Mouse (Mus musculus): Measurements from ENCODE around the gene 1700122O11Rik. TPM values are rescaled to one million over a fixed set of nuclear protein-coding genes. Genes with fewer than 3 reads are reported as not detected.

1700122O11Rik gene
- not detected in 2 replicates for polyA plus RNA-seq (2015; fragmentation: Nextera tagmentation; extraction: Ambion mirVana)

DNA sequence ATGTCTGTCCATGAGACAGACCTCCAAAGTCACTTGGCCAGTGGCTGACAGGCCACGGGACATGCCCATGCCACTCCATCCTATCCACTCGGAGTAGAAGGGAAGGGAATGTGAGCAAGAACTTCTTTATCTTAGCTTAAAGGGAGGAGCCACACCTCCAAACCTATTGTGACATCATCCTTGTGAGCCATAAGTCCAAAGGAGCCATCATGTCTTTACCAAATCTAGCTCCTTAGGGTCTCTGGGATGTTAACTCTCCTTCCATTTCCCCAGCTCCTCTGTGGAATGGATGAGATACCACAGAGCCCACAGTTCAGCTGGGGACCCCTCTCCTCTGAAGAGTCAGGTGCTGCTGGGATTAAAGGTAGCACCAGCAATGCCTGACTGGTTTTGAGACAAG, at the start of gene 1700122O11Rik:
TSS of gene 1700122O11Rik (minus strand) at position 101 of the 400 bp plus-strand sequence.
- no peak within 1 kb of the TSS for H3K4me2 ChIP-seq (replicated peaks)
- 86% methylated on average over 2 of the region's 2 CpGs for WGBS

DNA sequence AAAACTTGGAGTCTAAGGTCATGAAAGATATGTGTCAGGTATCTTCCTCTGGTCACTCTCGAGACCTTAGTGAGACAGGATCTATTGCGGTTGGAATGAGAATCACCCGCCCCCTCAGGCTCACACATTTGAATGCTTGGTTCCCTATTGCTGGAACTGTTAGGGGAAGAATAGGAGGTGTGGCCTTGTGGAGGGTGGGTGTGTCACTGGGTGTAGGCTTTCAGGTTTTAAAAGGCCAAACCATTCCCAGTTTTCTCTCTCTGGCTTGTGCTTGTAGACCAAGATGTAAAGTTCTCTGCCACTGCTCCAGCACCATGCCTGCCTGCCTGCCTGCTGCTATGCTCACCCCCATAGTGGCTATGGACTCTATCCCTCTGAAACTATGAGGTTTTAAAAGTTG, 42.5 kb upstream of the 1700122O11Rik start:
- 53% methylated on average over 3 of the region's 3 CpGs for WGBS
- H3K4me1 ChIP-seq = no peaks in the 10 kb centered on the region
- no peak overlapping the region for H3K27ac ChIP-seq
- H3K4me3 ChIP-seq = no peak overlapping the region
- H3K36me3 ChIP-seq = no peaks in the 10 kb centered on the region
- H3K27me3 ChIP-seq = no peaks in the 10 kb centered on the region
- no peak overlapping the region for H3K4me2 ChIP-seq (replicated peaks)
- ATAC-seq (ENCODE audit: low FRiP score, low read depth) = no peak
- H3K9me3 ChIP-seq = no peaks in the 10 kb centered on the region
- H3K9ac ChIP-seq = no peak overlapping the region

More for the DNA sequence above, at the start of gene 1700122O11Rik:
- H3K9ac ChIP-seq = no peak within 1 kb of the TSS
- no peak within 1 kb of the TSS for H3K4me3 ChIP-seq
- no peak for ATAC-seq (ENCODE audit: low FRiP score, low read depth)
- H3K36me3 ChIP-seq = no peaks in the 10 kb centered on the region
- H3K27ac ChIP-seq = peak within 1 kb of the TSS; percentile 84
- H3K9me3 ChIP-seq = no peaks in the 10 kb centered on the region
- H3K4me1 ChIP-seq = peaks cover 49% of the 10 kb centered on the region
- H3K27me3 ChIP-seq = peaks cover 10% of the 10 kb centered on the region; the same call in 1 of the 2 replicates

DNA sequence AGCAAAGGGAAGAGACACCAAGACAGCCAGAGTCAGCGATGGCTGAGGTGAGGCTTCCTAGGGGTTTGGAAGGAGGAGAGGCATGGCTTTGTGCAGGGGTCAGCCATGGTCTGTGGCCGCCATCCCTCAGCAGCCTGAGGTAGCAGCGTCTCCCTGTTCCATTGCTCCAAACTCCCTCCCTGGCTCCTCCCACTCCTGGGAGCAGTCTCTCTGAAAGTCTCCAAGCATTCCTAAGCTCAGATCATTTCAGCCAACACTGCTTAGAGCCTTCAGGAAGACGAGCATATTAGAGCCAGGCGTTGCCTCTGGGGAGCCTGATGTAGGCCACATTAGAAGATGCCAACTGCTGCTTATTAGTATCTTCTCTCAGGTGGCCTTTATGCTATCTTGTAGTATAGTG, 29.6 kb upstream of the 1700122O11Rik start:
- no peak for ATAC-seq (ENCODE audit: low FRiP score, low read depth)
- Histone ChIP-seq H3K36me3 (no peaks in the 10 kb centered on the region), H3K4me2 (replicated peaks) (no peak overlapping the region), H3K4me3 (no peak overlapping the region), H3K27me3 (no peaks in the 10 kb centered on the region), H3K27ac (peak overlapping the region; percentile 33; the same call in 1 of the 2 replicates), H3K4me1 (peaks cover 59% of the 10 kb centered on the region), H3K9me3 (peaks cover 6% of the 10 kb centered on the region; the same call in 1 of the 2 replicates), H3K9ac (no peak overlapping the region)
- 25% methylated on average over 5 of the region's 5 CpGs for WGBS

DNA sequence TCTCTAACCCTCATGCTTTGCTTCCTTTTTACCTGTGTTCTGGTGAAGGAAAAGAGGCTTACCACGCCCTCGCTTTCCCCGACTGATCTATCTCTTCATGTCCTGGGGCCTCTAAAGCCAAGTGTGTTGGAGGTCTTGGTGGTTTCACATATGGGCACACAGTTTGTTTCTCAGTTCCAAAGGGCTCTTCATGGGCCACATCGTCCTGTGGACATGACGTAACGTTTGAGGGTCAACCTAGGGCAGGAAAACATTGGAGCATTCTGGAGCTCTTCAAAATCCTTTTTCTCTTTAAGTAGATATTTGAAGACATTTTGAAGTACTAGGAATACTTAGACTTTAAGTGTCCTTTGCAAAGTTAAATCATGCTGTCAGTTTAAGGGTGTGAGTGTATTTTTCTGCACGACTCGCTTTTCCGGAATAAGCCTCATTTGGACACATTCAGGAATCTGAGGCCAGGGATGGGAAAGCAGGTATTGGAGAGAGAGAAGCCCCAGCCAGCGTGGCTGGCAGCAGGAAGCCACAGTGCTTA, 29.1 kb upstream of the 1700122O11Rik start:
- ATAC-seq (ENCODE audit: low FRiP score, low read depth) = no peak
- peaks cover 6% of the 10 kb centered on the region; the same call in 1 of the 2 replicates for H3K9me3 ChIP-seq
- peaks cover 59% of the 10 kb centered on the region for H3K4me1 ChIP-seq
- no peak overlapping the region for H3K4me2 ChIP-seq (replicated peaks)
- peak overlapping the region; percentile 33; the same call in 1 of the 2 replicates for H3K27ac ChIP-seq
- no peaks in the 10 kb centered on the region for H3K27me3 ChIP-seq
- WGBS = 73% methylated on average over 10 of the region's 10 CpGs
- H3K4me3 ChIP-seq = no peak overlapping the region
- no peaks in the 10 kb centered on the region for H3K36me3 ChIP-seq
- no peak overlapping the region for H3K9ac ChIP-seq

DNA sequence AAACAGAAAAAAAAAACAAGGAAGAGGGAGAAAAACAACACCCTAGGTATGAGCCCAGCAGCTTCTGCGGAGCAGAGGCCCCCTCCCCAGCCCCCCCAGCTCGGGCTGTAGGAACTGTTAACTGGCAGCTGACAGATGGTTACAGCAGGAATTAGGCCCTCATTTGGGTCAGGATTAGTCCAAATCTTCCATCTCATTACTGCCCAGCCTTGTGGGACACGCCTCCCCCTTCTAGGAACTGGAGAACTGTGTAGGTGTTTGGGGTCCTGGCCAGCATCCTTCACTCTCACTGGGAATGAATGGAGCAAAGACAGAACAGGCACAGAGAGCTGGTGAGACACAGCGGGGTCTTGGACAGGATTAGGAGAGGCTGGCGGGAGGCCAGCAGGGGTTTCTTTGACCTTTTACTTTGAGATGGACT, 27.0 kb upstream of the 1700122O11Rik start:
- 10% methylated on average over 5 of the region's 5 CpGs for WGBS
- Histone ChIP-seq H3K9ac (no peak overlapping the region), H3K27me3 (no peaks in the 10 kb centered on the region), H3K4me3 (no peak overlapping the region), H3K4me1 (peaks cover 59% of the 10 kb centered on the region), H3K36me3 (no peaks in the 10 kb centered on the region), H3K4me2 (replicated peaks) (peak overlapping the region; percentile 50), H3K27ac (peak overlapping the region; percentile 94), H3K9me3 (no peaks in the 10 kb centered on the region)
- ATAC-seq (ENCODE audit: low FRiP score, low read depth) = peak; percentile 78

DNA sequence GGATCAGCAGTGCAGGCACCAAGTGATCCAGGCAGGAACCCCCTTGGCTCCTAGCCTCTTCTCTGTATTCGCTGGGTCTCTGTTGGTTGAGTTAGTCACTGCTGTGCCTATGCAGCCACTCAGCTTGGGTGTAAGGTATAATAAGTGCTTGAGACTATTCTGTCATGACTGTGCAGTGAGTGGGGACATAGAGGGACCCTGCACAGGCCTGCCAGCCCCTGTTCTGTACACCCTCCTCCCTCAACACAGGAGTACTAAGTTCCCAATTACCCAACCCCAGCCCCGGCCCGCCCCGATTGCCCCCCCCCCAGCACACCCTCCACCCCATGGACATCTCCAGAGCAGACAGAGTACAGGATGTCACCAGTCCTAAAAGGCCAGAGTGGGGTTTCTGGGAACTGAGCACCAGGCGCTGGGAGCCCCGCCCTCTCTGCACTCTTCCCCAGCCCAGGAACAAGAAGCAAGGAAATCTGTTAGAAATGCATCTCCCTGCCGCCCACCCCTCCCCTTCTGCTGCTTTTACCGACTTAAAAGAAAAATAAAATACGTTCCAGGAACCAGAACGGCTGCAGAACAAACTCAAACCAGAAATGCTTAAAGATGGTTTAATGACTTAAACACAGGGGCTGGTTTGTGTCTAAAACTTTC, 26.2 kb upstream of the 1700122O11Rik start:
- Histone ChIP-seq H3K9ac (peak overlapping the region; percentile 3; the same call in 1 of the 2 replicates), H3K9me3 (no peaks in the 10 kb centered on the region), H3K27ac (peak overlapping the region; percentile 94), H3K27me3 (no peaks in the 10 kb centered on the region), H3K4me1 (peaks cover 59% of the 10 kb centered on the region), H3K4me3 (no peak overlapping the region), H3K4me2 (replicated peaks) (peak overlapping the region; percentile 50), H3K36me3 (no peaks in the 10 kb centered on the region)
- peak; percentile 81 for ATAC-seq (ENCODE audit: low FRiP score, low read depth)
- 14% methylated on average over 10 of the region's 10 CpGs for WGBS

DNA sequence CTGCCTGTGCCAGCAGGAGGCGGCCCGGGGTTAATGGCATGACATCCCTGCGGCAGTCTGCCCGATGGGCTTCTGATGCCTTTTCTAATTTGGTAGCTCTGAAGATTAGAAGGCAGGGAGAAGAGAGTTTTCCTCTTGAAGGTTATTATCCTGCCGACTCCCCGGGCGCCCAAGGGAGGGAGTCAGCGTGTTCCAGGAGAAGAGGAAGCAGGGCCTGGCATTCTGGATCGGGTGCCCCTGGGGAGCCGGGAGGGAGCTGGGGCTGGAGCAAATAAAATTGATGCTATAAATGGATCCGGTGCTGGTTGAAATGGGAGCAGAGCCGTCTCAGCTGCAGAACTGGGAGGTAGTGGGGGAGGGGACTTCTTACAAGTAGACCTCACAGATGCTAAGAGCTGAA, 19.3 kb upstream of the 1700122O11Rik start:
- Histone ChIP-seq H3K36me3 (no peaks in the 10 kb centered on the region), H3K27ac (0 out of 2 replicates have a peak overlapping the region, but pooled peaks have one; percentile 40), H3K4me3 (peak overlapping the region; percentile 10), H3K4me2 (replicated peaks) (peak overlapping the region; percentile 54), H3K27me3 (peaks cover 19% of the 10 kb centered on the region), H3K9ac (0 out of 2 replicates have a peak overlapping the region, but pooled peaks have one; percentile 39), H3K9me3 (peaks cover 3% of the 10 kb centered on the region; the same call in 1 of the 2 replicates), H3K4me1 (peaks cover 25% of the 10 kb centered on the region)
- WGBS = 2% methylated on average over 12 of the region's 12 CpGs
- no peak for ATAC-seq (ENCODE audit: low FRiP score, low read depth)

DNA sequence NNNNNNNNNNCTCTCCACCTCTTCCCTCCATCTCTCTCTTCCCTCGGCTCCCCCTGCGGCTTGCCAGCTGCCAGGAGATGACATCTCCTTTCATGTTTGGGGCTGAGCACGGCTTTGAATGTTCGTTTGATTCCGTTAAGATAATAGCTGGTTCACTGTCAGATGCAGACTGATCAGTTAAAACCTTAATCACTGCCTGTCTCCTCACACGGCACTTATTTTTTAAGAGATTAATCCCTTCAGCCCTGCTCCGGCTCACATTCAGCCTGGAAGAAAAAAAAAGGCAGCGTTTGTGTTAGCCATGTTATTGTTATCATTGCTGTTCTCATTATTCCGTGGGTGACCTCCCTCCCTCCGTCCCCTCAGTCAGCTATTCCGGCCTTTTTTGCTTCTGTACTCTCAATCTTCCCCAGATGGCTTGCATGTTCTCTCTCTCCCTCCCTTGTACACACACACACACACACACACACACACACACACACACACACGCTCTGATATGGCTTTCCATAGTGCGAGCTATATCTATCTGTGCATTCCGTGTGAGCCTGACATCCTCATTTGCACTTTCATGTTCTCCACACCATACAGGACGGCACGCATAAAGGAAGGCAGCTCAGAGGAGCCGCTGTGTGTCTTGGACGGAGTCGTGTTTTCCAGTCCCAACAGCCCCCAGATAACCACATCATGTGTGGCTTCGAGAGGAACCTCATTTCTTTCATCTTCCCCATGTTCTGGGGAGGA, 17.2 kb upstream of the 1700122O11Rik start:
- 45% methylated on average over 20 of the region's 20 CpGs for WGBS
- ATAC-seq (ENCODE audit: low FRiP score, low read depth) = no peak
- H3K9ac ChIP-seq = no peak overlapping the region
- no peaks in the 10 kb centered on the region for H3K36me3 ChIP-seq
- peaks cover 19% of the 10 kb centered on the region for H3K27me3 ChIP-seq
- no peak overlapping the region for H3K27ac ChIP-seq
- peaks cover 25% of the 10 kb centered on the region for H3K4me1 ChIP-seq
- no peak overlapping the region for H3K4me3 ChIP-seq
- H3K4me2 ChIP-seq (replicated peaks) = no peak overlapping the region
- H3K9me3 ChIP-seq = peaks cover 3% of the 10 kb centered on the region; the same call in 1 of the 2 replicates

DNA sequence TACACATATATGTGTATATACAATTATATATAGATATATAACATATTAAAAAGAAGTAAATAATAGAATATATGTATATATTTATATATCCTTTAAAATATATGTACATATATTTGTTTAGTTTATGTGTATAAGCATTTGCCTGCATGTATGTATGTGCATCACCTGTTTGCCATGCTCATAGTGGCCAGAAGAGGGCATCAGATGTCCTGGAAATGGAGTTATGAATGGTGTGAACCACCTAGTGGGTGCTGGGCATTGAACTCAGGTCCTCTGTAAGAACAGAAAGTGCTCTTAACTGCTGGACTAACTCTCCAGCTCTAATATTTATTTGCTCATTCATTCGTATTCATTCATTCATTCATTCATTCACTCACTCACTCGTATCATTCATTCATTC, 15.6 kb upstream of the 1700122O11Rik start:
- Histone ChIP-seq H3K27ac (no peak overlapping the region), H3K36me3 (no peaks in the 10 kb centered on the region), H3K4me3 (no peak overlapping the region), H3K27me3 (peaks cover 26% of the 10 kb centered on the region), H3K9ac (no peak overlapping the region), H3K9me3 (peaks cover 3% of the 10 kb centered on the region; the same call in 1 of the 2 replicates), H3K4me2 (replicated peaks) (no peak overlapping the region), H3K4me1 (peaks cover 33% of the 10 kb centered on the region)
- 78% methylated on average over 2 of the region's 2 CpGs for WGBS
- ATAC-seq (ENCODE audit: low FRiP score, low read depth) = no peak

DNA sequence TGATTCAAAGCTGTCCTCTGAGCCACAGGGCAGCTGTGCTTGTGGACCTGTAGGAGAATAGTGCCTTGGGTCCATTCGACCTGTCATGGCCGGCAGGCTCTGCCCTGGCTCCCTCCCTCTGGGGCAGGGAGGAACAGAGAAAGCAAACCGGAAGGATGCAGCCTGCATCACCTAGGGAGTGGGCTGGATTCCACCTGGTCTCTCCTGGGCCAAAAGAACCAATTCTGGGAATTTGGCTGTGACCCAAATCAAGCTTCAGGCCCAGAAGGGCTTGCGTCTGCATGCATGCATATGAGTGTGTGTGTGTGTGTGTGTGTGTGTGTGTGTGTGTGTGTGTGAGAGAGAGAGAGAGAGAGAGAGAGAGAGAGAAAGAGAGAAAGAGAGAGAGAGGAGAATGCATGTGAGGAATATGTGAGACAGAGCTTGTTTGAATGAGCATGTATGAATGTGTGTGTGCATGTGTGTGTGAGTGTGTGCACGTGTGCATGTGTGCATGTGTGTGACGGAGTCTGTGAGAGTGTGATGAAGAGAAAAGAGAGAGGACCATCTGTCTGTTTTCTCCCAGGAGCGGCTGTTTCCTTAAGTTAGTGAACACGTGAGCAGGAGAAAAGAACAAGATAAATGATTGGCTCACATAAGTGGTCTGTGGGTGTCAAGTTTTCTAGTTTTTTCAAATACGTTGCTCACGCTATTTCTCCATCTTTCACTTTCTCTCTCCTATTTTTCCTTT, 14.4 kb upstream of the 1700122O11Rik start:
- no peak for ATAC-seq (ENCODE audit: low FRiP score, low read depth)
- 65% methylated on average over 10 of the region's 10 CpGs for WGBS
- peaks cover 25% of the 10 kb centered on the region for H3K27me3 ChIP-seq

DNA sequence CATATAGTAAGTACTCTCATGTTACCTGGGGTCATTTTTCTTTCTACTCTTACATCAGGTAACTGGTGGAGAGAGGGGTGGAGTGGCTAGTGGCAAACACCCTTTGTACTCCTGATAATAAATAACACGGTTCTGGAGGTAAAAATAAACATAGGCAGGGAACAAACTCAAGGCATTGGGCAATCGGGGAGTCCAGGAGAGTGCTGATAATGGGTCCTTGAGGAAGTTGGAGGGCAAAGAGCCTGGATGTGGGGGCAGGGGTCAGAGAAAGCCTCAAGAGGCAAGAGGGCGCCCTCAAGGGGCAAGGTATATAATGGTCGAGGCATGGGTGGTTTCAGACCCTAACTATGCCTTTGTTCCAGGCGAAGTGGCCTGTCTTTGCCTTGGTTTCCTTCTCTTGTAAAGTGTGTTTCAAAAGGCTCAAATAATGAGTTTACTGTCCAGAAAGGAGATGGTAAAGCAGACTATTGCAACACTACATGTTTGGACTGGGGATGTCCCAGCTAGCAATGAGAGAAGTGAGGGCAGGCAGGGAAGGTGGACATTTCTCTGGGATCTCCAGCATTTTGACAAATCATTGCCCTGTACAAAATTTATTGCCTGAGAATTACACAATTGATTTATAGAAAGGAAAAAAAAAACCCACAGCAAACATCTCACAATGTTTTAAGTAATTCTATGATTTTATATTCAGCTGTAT, 13.7 kb upstream of the 1700122O11Rik start:
- Histone ChIP-seq H3K4me3 (no peak overlapping the region), H3K9me3 (peaks cover 3% of the 10 kb centered on the region; the same call in 1 of the 2 replicates), H3K27ac (no peak overlapping the region), H3K4me2 (replicated peaks) (no peak overlapping the region), H3K36me3 (no peaks in the 10 kb centered on the region), H3K27me3 (peaks cover 25% of the 10 kb centered on the region), H3K4me1 (peaks cover 16% of the 10 kb centered on the region), H3K9ac (no peak overlapping the region)
- ATAC-seq (ENCODE audit: low FRiP score, low read depth) = no peak
- WGBS = 68% methylated on average over 5 of the region's 5 CpGs

More for the DNA sequence above, 14.4 kb upstream of the 1700122O11Rik start:
- Histone ChIP-seq H3K36me3 (no peaks in the 10 kb centered on the region), H3K4me1 (peaks cover 23% of the 10 kb centered on the region), H3K4me2 (replicated peaks) (no peak overlapping the region), H3K4me3 (no peak overlapping the region), H3K27ac (no peak overlapping the region), H3K9ac (no peak overlapping the region), H3K9me3 (peaks cover 3% of the 10 kb centered on the region; the same call in 1 of the 2 replicates)

Measured in limb, embryonic 13.5 days (tissue).